Mouse (Mus musculus) embryonic facial prominence, embryonic 15.5 days (tissue): Measurements from ENCODE around the gene Whamm. TPM values are rescaled to one million over a fixed set of nuclear protein-coding genes. Genes with fewer than 3 reads are reported as not detected.

Experiments
- ATAC-seq: fragments of 200-750 bp; cut with Nextera tagmentation; 2 replicates; pipeline ENCODE4 v1.8.0; 2017; ENCODE audit warnings: low read depth, moderate TSS enrichment; ENCODE audit not compliant: insufficient number of reproducible peaks, low FRiP score, low TSS enrichment
- H3K27ac ChIP-seq: fragments of 300-500 bp; sonication (generic); replicated peaks from 2 replicates; pipeline ENCODE4 v1.5.1; 2015; ENCODE audit warnings: mild to moderate bottlenecking, inconsistent platforms
- H3K27me3 ChIP-seq: fragments of 300-500 bp; sonication (generic); 2 replicates; pipeline ENCODE4 v1.6.1; 2015; ENCODE audit warnings: inconsistent platforms
- H3K36me3 ChIP-seq: fragments of 300-500 bp; sonication (generic); 2 replicates; pipeline ENCODE4 v1.6.1; 2015; ENCODE audit warnings: mild to moderate bottlenecking, inconsistent platforms
- H3K4me1 ChIP-seq: fragments of 300-500 bp; sonication (generic); 2 replicates; pipeline ENCODE4 v1.6.1; 2015; ENCODE audit warnings: inconsistent platforms
- H3K4me2 ChIP-seq: fragments of 300-500 bp; sonication (generic); replicated peaks from 2 replicates; pipeline ENCODE4 v1.6.1; 2015; ENCODE audit warnings: mild to moderate bottlenecking, inconsistent platforms
- H3K4me3 ChIP-seq: fragments of 300-500 bp; sonication (generic); replicated peaks from 2 replicates; pipeline ENCODE4 v1.5.1; 2015; ENCODE audit warnings: mild to moderate bottlenecking, inconsistent platforms
- H3K9ac ChIP-seq: fragments of 300-500 bp; sonication (generic); 2 replicates; pipeline ENCODE4 v1.6.1; 2015; ENCODE audit warnings: inconsistent platforms
- H3K9me3 ChIP-seq: fragments of 300-500 bp; sonication (generic); replicated peaks from 2 replicates; pipeline ENCODE4 v1.6.1; 2016; ENCODE audit warnings: inconsistent platforms
- WGBS: fragments of 180-500 bp; shearing (Covaris S2); methylation state at CpG from one replicate; pipeline ENCODE4 v1.1.7; 2015; 5-methylcytosine and 5-hydroxymethylcytosine counted together
- polyA plus RNA-seq: library from polyadenylated mRNA; unstranded; fragments of >200 nt; fragmentation: Nextera tagmentation; extraction: Ambion mirVana; gene quantifications from 2 replicates; pipeline ENCODE4 v1.2.1, GENCODE M21; 2015

Whamm gene
- 4.6 and 6.4 TPM in 2 replicates for polyA plus RNA-seq

DNA sequence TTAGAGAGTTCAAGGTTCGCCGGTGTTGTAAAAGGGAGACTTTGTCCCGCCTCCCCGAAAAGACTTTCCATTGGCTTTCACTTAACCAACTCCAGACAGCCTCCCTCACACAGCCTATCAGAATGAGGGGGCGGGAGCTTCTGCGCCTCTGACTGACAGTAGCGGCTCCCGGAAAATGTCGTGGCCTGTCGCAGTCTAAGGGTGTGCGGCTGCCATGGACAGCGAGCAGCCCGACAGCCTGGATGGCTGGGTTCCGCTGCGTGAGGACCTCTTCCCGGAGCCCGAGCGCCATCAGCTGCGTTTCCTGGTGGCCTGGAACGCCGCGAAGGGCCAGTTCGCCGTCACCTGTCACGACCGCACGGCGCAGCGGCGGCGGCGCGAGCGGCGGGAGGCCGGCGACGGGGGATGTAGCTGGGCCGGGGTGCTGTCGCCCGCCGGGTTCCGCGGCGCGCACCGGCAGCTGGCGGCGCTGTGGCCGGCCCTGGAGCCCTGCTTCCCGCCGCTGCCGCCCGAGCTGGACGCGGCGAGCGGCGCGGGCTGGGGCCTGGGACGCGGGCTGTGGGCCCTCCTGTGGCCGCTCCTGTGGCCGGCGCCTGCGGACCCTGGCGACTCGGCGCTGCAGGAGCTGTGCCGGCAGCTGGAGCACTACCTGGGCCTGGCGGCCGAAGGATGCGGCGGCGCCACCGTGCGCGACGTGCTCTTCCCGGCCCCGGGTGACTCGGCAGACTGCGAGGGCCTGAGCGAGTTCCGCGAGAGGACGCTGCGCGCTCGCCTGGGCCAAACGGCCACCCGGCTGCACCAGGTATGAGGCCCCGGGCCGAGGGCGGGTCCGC is at the start of gene Whamm:
Gene Whamm (plus strand): TSS at position 159 of the 833 bp plus-strand sequence.
- Histone ChIP-seq H3K4me3 (peak within 1 kb of the TSS; percentile 92), H3K27me3 (no peaks in the 10 kb centered on the region), H3K36me3 (no peaks in the 10 kb centered on the region; the same call in 1 of the 2 replicates), H3K27ac (peak within 1 kb of the TSS; percentile 95), H3K4me1 (peaks cover 11% of the 10 kb centered on the region), H3K9me3 (no peaks in the 10 kb centered on the region), H3K9ac (peak within 1 kb of the TSS; percentile 72), H3K4me2 (peak within 1 kb of the TSS; percentile 60)
- under 1% methylated on average over 96 of the region's 96 CpGs for WGBS
- ATAC-seq, result peak; percentile 99

DNA sequence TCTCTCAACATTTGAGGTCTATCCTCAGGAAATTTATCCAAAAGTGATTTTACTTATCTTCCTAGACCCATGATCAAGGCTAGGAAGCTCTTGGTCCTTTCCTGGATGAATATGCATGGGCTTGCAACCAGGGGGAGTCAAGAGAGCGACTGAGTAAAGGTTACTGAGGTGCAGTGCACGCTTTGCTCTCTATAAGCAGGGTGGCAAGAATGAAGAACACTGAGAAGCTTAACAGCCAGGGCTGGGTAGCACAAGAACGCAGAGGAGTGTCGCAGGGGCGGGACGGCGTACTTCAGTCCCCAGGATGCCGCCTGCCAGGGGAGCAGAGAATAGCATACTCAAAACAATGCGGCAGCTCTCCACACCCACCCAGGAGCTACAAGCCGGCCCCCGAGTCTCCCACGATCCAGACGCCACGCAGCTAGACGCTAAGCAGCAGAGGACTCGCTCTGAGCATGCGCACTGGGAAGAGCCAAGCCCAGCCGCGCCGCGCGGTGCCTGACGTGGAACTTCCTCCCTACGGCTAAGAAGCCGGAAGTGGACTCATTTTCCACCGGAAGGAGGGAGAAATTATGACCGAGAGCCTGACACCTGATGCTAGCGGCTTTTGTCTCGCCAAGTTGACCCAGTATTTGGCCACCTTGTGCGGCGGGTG is 47.9 kb upstream of the Whamm start:
- Histone ChIP-seq H3K9me3 (no peaks in the 10 kb centered on the region), H3K27me3 (no peaks in the 10 kb centered on the region), H3K4me2 (peak overlapping the region; percentile 72), H3K4me3 (peak overlapping the region; percentile 85), H3K27ac (peak overlapping the region; percentile 97), H3K9ac (peak overlapping the region; percentile 66), H3K4me1 (peaks cover 18% of the 10 kb centered on the region), H3K36me3 (peaks cover 16% of the 10 kb centered on the region)
- ATAC-seq, result peak; percentile 97
- under 1% methylated on average over 31 of the region's 31 CpGs for WGBS

DNA sequence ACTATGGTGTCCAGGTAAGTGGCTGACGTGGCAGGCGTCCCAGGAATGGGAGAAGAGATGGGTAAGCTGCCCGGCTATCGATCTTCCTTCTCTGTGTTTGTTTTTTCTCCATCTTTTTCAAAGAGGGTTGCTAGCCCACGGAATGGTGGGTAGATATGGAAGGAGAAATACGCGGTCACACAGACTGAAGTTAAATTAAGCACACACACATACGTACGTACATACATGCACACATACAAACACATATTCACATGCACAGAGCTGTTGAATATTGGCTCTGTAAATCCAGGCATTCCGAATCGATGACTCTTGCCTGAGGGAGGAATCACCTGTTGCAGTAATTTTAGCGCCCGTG is 47.4 kb upstream of the Whamm start:
- no peak for ATAC-seq
- 10% methylated on average over 13 of the region's 13 CpGs for WGBS

DNA sequence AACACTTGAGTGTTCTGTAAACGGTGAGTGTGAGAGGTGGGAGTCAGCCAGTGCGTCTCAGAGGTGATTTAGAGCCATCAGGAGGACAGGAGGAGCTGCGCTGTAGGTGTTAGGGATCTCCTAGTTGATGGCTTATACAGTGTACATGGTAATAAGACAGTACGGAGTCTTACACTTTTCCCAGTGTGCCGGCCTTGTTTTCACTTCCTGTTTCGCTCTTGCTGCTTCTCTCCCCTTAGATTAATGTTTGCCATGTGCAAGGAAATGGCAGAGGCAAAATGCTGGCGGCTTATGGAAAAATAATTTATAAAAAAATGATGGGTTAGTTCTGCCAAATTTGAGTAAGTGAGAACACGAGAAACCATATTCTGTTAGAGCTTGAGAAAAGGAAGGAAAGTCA is 42.1 kb upstream of the Whamm start:
- H3K9ac ChIP-seq, result no peak overlapping the region
- H3K9me3 ChIP-seq, result no peaks in the 10 kb centered on the region
- H3K4me3 ChIP-seq, result no peak overlapping the region
- H3K27me3 ChIP-seq, result no peaks in the 10 kb centered on the region
- H3K4me2 ChIP-seq, result no peak overlapping the region
- no peak overlapping the region for H3K27ac ChIP-seq
- 92% methylated on average over 8 of the region's 8 CpGs for WGBS
- peaks cover 70% of the 10 kb centered on the region for H3K36me3 ChIP-seq
- peaks cover 12% of the 10 kb centered on the region for H3K4me1 ChIP-seq
- ATAC-seq, result no peak

More for the DNA sequence above, 47.4 kb upstream of the Whamm start:
- Histone ChIP-seq H3K36me3 (peaks cover 19% of the 10 kb centered on the region), H3K27me3 (no peaks in the 10 kb centered on the region), H3K9ac (peak overlapping the region; percentile 66), H3K9me3 (no peaks in the 10 kb centered on the region), H3K4me2 (peak overlapping the region; percentile 72), H3K4me1 (peaks cover 18% of the 10 kb centered on the region), H3K4me3 (peak overlapping the region; percentile 85), H3K27ac (peak overlapping the region; percentile 97)

DNA sequence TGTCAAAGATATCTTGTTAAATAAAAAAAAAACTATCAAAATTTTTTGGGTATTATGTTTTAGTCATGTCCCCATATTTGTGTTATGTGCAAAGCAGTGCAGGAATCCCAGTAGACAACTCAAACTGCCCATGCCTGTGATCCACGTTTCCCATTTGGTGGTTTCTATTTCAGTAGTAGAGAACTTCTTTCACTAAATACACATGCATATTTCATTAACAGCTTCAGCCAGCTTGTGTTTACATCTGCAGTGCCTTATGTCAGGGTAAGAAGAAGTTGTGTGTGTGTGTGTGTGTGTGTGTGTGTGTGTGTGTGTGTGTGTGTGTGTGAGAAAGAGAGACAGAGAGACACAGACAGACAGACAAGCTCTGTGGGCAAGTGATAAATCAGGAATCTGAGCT is 39.6 kb upstream of the Whamm start:
- H3K4me2 ChIP-seq, result no peak overlapping the region
- no peak overlapping the region for H3K27ac ChIP-seq
- H3K4me3 ChIP-seq, result no peak overlapping the region
- H3K9me3 ChIP-seq, result peaks cover 3% of the 10 kb centered on the region; the same call in 1 of the 2 replicates
- peaks cover 83% of the 10 kb centered on the region for H3K36me3 ChIP-seq
- ATAC-seq, result no peak
- no peaks in the 10 kb centered on the region for H3K27me3 ChIP-seq
- H3K9ac ChIP-seq, result no peak overlapping the region
- no peaks in the 10 kb centered on the region for H3K4me1 ChIP-seq
- WGBS, result 82% methylated on average over 1 of the region's 1 CpGs

DNA sequence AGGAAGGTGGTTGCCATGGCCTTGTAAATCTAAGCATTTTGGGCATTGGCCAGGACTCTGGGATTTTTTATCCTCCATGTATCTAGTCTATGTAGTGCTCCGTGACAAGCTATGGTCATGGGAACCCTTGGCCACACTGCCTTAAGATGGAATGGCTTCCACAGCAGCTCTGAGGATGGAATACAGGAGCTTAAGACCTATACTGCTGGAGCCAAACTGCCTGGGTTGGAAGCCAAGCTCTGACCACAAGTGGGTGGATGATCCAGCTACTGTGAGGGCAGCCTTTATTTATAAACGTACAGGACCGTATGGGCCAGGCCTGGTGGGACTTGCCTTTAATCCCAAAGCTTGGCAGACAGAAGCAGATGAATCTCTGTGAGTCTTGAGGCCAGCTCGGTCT is 34.6 kb upstream of the Whamm start:
- Histone ChIP-seq H3K27me3 (no peaks in the 10 kb centered on the region), H3K4me3 (no peak overlapping the region), H3K27ac (no peak overlapping the region), H3K4me2 (no peak overlapping the region), H3K9me3 (peaks cover 3% of the 10 kb centered on the region; the same call in 1 of the 2 replicates), H3K4me1 (no peaks in the 10 kb centered on the region), H3K36me3 (peaks cover 43% of the 10 kb centered on the region), H3K9ac (no peak overlapping the region)
- ATAC-seq, result no peak
- WGBS, result 72% methylated on average over 4 of the region's 4 CpGs

DNA sequence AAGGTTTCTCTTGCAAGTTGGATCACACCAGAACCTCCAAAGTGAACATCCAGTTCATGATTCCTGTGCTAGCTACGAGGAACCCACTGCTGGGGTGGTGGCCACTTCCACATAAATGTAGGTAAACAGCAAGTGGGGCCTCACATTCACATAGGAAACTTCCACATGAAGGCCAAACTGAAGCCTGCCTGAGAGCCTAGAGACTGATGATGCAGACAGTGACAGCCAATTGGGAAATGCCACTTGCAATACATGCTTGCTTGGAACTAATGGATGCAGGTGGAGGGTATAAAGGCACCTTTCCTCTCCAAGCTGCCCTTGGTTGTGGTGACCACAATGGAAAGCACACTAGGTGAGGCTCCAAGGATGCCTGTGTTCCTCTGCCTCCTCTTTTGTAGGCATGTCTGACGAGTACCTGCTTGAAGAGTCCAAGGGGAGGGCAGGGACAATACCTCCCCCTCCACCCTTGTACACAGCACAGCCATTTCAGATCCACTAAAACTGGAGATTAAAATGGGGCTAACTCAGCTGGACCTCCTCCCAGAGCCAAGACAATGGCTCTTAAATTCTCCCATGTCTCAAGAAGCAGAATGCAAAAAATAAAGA is 32.9 kb upstream of the Whamm start:
- WGBS, result 76% methylated on average over 2 of the region's 2 CpGs
- ATAC-seq, result no peak
- H3K4me1 ChIP-seq, result no peaks in the 10 kb centered on the region

DNA sequence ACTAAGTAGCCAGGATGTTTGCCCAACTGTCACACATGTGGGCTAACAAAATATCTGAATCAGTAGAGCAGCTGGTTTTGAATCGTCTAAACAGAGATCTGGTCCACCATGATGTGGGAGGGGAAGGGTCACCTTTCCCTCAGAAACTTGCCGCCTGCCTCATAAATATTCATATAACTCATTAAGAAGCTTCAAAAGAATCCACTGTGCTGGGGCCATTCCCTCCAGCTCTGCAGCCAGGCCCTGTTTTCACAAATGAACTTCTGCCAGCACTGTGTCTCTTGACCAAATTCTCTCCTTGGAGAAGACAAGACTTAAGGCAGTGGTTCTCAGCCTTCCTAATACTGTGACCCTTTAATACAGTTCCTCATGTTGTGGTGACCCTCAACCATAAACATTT is 31.5 kb upstream of the Whamm start:
- no peak overlapping the region for H3K9ac ChIP-seq
- no peak overlapping the region for H3K4me2 ChIP-seq
- H3K4me3 ChIP-seq, result no peak overlapping the region
- no peaks in the 10 kb centered on the region for H3K4me1 ChIP-seq
- H3K36me3 ChIP-seq, result peaks cover 12% of the 10 kb centered on the region
- no peaks in the 10 kb centered on the region for H3K27me3 ChIP-seq
- H3K9me3 ChIP-seq, result 0 out of 2 replicates have a peak, but pooled peaks cover under 1% of the 10 kb centered on the region
- WGBS, result 40% methylated on average over 2 of the region's 2 CpGs
- H3K27ac ChIP-seq, result no peak overlapping the region
- no peak for ATAC-seq

More for the DNA sequence above, 32.9 kb upstream of the Whamm start:
- no peak overlapping the region for H3K9ac ChIP-seq
- no peak overlapping the region for H3K4me3 ChIP-seq
- peaks cover 3% of the 10 kb centered on the region; the same call in 1 of the 2 replicates for H3K9me3 ChIP-seq
- H3K27me3 ChIP-seq, result no peaks in the 10 kb centered on the region
- no peak overlapping the region for H3K27ac ChIP-seq
- H3K4me2 ChIP-seq, result no peak overlapping the region
- peaks cover 26% of the 10 kb centered on the region for H3K36me3 ChIP-seq

DNA sequence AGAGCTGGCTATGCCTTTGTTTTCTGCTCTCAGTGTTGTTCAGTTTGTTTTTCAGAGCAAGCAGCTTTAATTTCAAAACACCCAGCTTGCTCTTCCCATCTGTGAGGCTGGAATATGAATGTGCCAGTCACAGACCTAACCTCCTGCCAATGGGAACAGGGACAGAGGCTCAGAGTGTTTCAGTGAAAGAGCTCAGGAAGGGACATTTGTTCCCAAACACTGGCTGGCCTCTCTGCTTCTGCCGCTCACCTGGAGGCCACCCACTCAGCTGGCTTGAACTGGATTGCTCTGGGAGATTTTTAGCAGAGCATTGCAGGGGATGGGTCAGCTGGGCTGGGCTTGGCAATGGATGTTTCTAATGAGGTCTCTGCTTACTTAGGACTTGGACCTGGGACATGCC is 30.1 kb upstream of the Whamm start:
- 46% methylated on average over 1 of the region's 1 CpGs for WGBS
- no peak overlapping the region for H3K4me3 ChIP-seq

DNA sequence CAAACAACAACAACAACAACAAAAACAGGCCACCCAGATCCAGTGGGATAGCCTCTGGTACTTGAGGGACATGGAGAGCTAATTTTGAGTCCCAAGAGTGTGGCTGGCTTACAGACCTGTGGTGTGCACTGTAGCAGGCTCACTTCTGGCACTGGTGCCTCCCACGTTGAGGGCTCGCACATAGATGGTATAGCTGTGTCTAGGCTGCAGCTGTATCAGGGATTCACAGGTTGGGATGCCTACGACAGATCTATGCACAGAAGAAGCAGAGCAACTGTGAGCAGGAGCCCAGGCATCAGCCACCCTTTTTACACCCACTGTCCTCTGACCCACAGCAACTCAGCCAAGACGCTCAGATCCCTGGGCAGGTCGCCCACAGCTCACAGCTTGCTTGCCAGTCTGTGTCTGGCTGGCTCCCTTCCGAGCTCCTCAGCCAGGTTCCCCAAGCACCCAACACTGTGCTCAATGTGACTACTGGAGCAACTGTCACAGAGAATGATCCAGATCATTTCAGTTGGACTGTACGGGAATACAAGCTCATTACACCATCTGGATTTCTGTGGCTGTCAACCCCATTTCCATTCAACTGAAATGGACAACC is 29.0 kb upstream of the Whamm start:
- no peaks in the 10 kb centered on the region for H3K36me3 ChIP-seq
- H3K27me3 ChIP-seq, result no peaks in the 10 kb centered on the region
- WGBS, result 79% methylated on average over 7 of the region's 7 CpGs
- ATAC-seq, result no peak
- H3K4me1 ChIP-seq, result no peaks in the 10 kb centered on the region
- no peaks in the 10 kb centered on the region for H3K9me3 ChIP-seq
- no peak overlapping the region for H3K9ac ChIP-seq
- no peak overlapping the region for H3K4me3 ChIP-seq
- H3K4me2 ChIP-seq, result no peak overlapping the region
- H3K27ac ChIP-seq, result no peak overlapping the region

More for the DNA sequence above, 30.1 kb upstream of the Whamm start:
- H3K27ac ChIP-seq, result no peak overlapping the region
- no peaks in the 10 kb centered on the region for H3K36me3 ChIP-seq
- no peak overlapping the region for H3K4me2 ChIP-seq
- no peak for ATAC-seq
- no peaks in the 10 kb centered on the region for H3K9me3 ChIP-seq
- H3K4me1 ChIP-seq, result no peaks in the 10 kb centered on the region
- no peak overlapping the region for H3K9ac ChIP-seq
- H3K27me3 ChIP-seq, result no peaks in the 10 kb centered on the region

DNA sequence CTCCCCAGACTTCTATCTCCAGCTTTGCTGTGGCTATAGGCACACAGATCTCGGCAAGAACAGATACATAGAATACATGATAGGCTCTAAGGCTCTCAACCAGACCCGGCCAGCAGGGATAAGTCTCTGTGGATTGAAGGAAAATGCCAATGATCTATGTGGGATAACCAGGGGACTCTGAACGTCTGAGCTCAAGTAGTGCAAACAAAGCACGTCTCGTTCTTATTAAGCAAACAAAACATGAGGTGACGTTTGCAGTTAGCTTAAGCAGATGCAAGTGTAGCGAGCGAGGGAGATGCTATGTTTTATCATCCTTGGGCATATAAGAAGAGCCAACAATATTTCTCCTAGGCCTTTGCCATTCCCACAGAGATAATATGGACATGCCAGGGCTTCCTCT is 28.1 kb upstream of the Whamm start:
- no peaks in the 10 kb centered on the region for H3K27me3 ChIP-seq
- H3K4me3 ChIP-seq, result no peak overlapping the region
- no peaks in the 10 kb centered on the region for H3K36me3 ChIP-seq
- no peak overlapping the region for H3K27ac ChIP-seq
- WGBS, result 80% methylated on average over 8 of the region's 8 CpGs
- H3K9me3 ChIP-seq, result no peaks in the 10 kb centered on the region
- H3K4me2 ChIP-seq, result no peak overlapping the region
- H3K9ac ChIP-seq, result no peak overlapping the region
- no peaks in the 10 kb centered on the region for H3K4me1 ChIP-seq
- ATAC-seq, result no peak
